Mouse (Mus musculus) forebrain, postnatal 0 days (tissue): ENCODE measurements around the gene Lrrc40. TPM values are rescaled to one million over a fixed set of nuclear protein-coding genes. Genes with fewer than 3 reads are reported as not detected.

Experiments
- ATAC-seq: fragments of 200-750 bp; cut with Nextera tagmentation; 2 replicates; pipeline ENCODE4 v1.8.0; 2017; ENCODE audit warnings: mild to moderate bottlenecking, moderate library complexity
- DNase-seq: peaks from one replicate; pipeline ENCODE4 v3.0.0-alpha.2; 2015
- H3K27ac ChIP-seq: fragments of 300-500 bp; sonication (generic); 2 replicates; pipeline ENCODE4 v1.5.1; 2014; ENCODE audit warnings: low read depth, mild to moderate bottlenecking, antibody characterized with exemption, low read length, moderate library complexity, mixed read lengths
- H3K27me3 ChIP-seq: fragments of 300-500 bp; sonication (generic); 2 replicates; pipeline ENCODE4 v1.6.1; 2014; ENCODE audit warnings: mild to moderate bottlenecking, low read length, mixed read lengths; ENCODE audit not compliant: insufficient read depth
- H3K36me3 ChIP-seq: fragments of 300-500 bp; sonication (generic); 2 replicates; pipeline ENCODE4 v1.6.1; 2014; ENCODE audit warnings: mild to moderate bottlenecking, moderate library complexity; ENCODE audit not compliant: insufficient read depth
- H3K4me1 ChIP-seq: fragments of 300-500 bp; sonication (generic); 2 replicates; pipeline ENCODE4 v1.6.1; 2014; ENCODE audit warnings: antibody characterized with exemption; ENCODE audit not compliant: insufficient read depth
- H3K4me2 ChIP-seq: fragments of 300-500 bp; sonication (generic); 2 replicates; pipeline ENCODE4 v1.6.1; 2014; ENCODE audit warnings: low read depth, mild to moderate bottlenecking, moderate library complexity
- H3K4me3 ChIP-seq: fragments of 300-500 bp; sonication (generic); 2 replicates; pipeline ENCODE4 v1.5.1; 2014; ENCODE audit warnings: low read depth, low read length, mixed read lengths
- H3K9ac ChIP-seq: fragments of 300-500 bp; sonication (generic); 2 replicates; pipeline ENCODE4 v1.6.1; 2014; ENCODE audit warnings: mild to moderate bottlenecking
- H3K9me3 ChIP-seq: fragments of 300-500 bp; sonication (generic); 2 replicates; pipeline ENCODE4 v1.6.1; 2016; ENCODE audit warnings: low read length
- CTCF ChIP-seq: sonication (generic); IDR thresholded peaks from 2 replicates; pipeline ENCODE4 v1.5.1; 2016; ENCODE audit warnings: antibody characterized with exemption, control low read depth, low read depth
- WGBS: fragments of 180-500 bp; shearing (Covaris S2); extraction: QIAGEN DNeasy Blood & Tissue Kit; methylation state at CpG from one replicate; pipeline ENCODE4 v1.1.7; 2014; 5-methylcytosine and 5-hydroxymethylcytosine counted together
- polyA plus RNA-seq: library from polyadenylated mRNA; unstranded; fragments of >200 nt; fragmentation: Nextera tagmentation; extraction: Ambion mirVana; gene quantifications from 2 replicates; pipeline ENCODE4 v1.2.1, GENCODE M21; 2015
- total RNA-seq: library from RNA; depleted of rRNA; stranded (reverse); fragments of >200 nt; gene quantifications from 2 replicates; pipeline ENCODE4 v1.2.3, GENCODE M21; 2014

Lrrc40 gene
- total and polyA plus RNA-seq, 2 experiments from 2014 or later = 63.9 to 65.5 TPM

DNA sequence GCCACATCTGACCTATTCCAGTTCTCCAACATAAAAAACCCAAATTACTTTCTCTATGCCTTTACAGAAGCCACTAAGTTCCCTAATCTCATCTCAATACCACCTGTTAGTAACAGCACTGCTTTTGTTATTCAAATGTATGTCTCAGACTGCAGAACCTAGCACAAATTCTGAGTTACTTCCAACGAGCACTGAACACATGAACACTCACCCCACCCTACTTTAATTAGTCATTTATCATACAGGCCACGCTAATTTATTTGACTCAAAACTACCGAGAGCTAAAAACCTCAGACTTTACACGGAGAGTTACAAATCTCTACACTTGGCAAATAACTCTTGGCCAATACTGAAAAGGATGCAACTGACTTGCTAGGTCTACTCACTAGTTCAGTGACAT, 4.4 kb upstream of the Lrrc40 start:
- H3K9me3 ChIP-seq = no peaks in the 10 kb centered on the region
- H3K36me3 ChIP-seq = no peaks in the 10 kb centered on the region
- ATAC-seq (no peak), DNase-seq (no peak)
- TF ChIP-seq CTCF = no peak
- peak overlapping the region; percentile 92 for H3K27ac ChIP-seq
- 0 out of 2 replicates have a peak, but pooled peaks cover 4% of the 10 kb centered on the region for H3K4me1 ChIP-seq
- H3K27me3 ChIP-seq = no peaks in the 10 kb centered on the region
- H3K9ac ChIP-seq = peak overlapping the region; percentile 90
- peak overlapping the region; percentile 88 for H3K4me3 ChIP-seq
- H3K4me2 ChIP-seq = peak overlapping the region; percentile 60
- 3% methylated on average over 4 of the region's 4 CpGs for WGBS

DNA sequence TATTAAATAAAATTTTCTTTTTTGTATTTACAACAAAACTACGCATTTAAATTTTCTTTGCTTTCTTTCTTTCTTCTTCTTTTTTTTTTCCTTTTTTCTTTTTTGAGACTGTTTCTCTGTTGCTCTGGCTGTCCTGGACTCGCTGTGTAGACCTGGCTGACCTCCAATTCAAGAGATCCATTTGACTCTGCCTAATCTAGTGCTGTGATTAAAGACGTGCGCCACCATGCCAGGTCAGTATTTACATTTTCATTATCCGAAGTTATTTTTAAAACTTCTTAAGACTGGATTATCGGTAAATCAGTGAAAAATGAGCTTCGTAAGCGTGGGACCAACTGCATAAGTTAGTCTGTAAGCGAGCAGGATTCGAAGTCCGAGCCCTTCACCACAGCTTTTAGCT, 596 bp upstream of the Lrrc40 start:
- Histone ChIP-seq H3K4me2 (peak overlapping the region; percentile 74), H3K27ac (peak overlapping the region; percentile 86), H3K4me3 (peak overlapping the region; percentile 97), H3K9me3 (no peaks in the 10 kb centered on the region), H3K4me1 (0 out of 2 replicates have a peak, but pooled peaks cover 4% of the 10 kb centered on the region), H3K9ac (peak overlapping the region; percentile 74), H3K27me3 (no peaks in the 10 kb centered on the region), H3K36me3 (no peaks in the 10 kb centered on the region)
- ATAC-seq (no peak), DNase-seq (no peak)
- TF ChIP-seq CTCF = no peak
- 2% methylated on average over 11 of the region's 11 CpGs for WGBS

DNA sequence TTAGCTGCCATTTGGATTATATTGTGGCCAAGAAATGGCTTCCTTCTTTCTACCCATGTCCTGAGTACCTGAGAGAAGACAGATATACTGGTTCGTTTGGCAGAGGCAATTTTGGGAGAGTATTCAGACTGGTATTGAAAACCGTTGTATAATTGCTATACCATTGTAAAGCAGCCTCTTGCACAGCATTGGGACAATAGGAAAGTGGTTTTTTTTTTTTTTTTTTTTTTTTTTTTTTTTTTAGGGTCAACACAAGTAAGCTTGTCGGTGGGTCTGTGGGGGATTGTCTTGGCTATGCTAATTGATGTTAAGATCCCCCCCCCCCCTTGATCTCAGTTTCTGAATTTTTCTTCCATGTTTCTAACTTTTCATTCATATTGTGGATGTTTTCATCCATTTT, 1.6 kb downstream of the Lrrc40 start:
- no peak for TF ChIP-seq CTCF
- H3K27ac ChIP-seq = no peak overlapping the region
- H3K9ac ChIP-seq = no peak overlapping the region
- no peak overlapping the region for H3K4me2 ChIP-seq
- H3K27me3 ChIP-seq = no peaks in the 10 kb centered on the region
- DNase-seq = no peak
- H3K4me1 ChIP-seq = 0 out of 2 replicates have a peak, but pooled peaks cover 4% of the 10 kb centered on the region
- H3K9me3 ChIP-seq = no peaks in the 10 kb centered on the region
- H3K36me3 ChIP-seq = no peaks in the 10 kb centered on the region
- H3K4me3 ChIP-seq = no peak overlapping the region
- 72% methylated on average over 3 of the region's 3 CpGs for WGBS
- ATAC-seq = no peak

DNA sequence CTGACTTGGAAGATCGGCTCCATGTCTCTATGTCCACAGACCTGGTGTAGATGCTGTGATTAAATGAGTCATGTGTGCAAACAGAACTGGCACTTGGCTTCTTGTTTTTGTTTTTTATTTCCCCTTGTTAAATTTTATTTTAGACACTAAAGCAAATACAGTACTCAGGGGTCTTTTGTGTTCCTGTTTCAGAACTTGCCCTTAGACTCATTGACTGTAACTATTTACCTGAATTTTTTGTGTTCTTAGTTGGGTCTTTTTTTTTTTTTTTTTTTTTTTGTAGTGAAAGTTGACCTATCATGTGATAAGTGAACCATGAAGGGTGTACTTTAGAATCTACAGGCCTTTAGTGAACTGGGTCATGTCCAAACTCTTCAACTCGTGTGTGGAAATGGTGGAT, 4.3 kb downstream of the Lrrc40 start:
- H3K9ac ChIP-seq = no peak overlapping the region
- H3K4me2 ChIP-seq = no peak overlapping the region
- H3K4me1 ChIP-seq = no peaks in the 10 kb centered on the region
- ATAC-seq (no peak), DNase-seq (no peak)
- WGBS = 79% methylated on average over 2 of the region's 2 CpGs
- no peaks in the 10 kb centered on the region for H3K9me3 ChIP-seq
- H3K36me3 ChIP-seq = no peaks in the 10 kb centered on the region
- no peak for TF ChIP-seq CTCF
- H3K27me3 ChIP-seq = no peaks in the 10 kb centered on the region
- H3K4me3 ChIP-seq = no peak overlapping the region
- no peak overlapping the region for H3K27ac ChIP-seq

DNA sequence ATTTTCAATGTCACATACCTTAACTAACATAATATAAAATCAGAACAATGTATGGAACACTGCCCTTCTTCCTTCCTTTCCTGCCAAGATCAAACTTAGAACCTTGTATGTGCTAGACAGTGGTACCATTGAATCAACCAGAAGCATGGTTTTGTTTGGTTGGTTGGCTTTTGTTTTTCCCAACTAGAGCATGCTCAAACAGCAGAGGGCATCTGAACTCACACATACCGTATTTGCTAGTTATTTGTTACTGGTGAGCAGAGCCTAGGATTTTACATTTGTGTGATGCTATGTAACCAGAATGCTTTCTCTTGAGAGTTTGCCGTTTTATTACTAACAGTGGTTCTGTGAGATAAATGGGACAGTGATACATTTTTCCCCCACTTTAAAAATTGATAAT, 13.0 kb downstream of the Lrrc40 start:
- 67% methylated on average over 2 of the region's 2 CpGs for WGBS
- no peak overlapping the region for H3K4me2 ChIP-seq
- H3K9me3 ChIP-seq = no peaks in the 10 kb centered on the region
- H3K9ac ChIP-seq = no peak overlapping the region
- DNase-seq (no peak), ATAC-seq (no peak)
- TF ChIP-seq CTCF = peak; percentile 31; the same call in 1 of the 2 replicates
- no peak overlapping the region for H3K27ac ChIP-seq
- no peaks in the 10 kb centered on the region for H3K27me3 ChIP-seq
- H3K4me1 ChIP-seq = no peaks in the 10 kb centered on the region
- H3K4me3 ChIP-seq = no peak overlapping the region
- peaks cover 7% of the 10 kb centered on the region for H3K36me3 ChIP-seq

DNA sequence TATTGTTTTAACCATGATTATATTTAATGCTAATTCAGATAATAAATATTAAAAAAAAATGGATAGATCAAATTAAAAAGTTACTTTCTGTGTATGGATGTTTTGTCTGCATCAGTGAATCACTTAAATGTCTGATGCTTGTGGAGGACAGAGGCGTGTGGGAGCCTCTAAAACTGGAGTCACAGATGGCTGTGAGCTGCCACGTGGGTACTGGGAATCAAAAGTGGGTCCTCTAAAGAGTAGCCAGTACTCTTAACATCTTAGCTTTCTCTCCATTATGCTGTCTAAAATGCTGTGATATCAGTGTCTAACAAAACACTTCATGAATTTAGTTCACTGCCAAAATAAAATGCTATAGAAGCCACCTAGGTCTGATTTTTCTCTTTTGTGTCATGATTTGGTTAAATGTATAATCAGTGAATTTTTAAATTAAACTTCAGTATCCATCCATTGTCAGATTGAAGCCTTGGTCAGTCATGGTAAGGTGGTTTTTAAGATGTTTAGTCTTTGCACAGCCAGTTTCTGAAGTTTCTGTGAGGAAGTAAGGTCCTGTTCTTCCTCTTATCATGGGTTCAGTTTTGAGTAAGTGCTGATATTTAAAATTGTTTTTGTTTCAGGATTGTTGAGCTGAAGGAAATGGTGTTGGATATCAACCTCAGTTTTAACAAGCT, 24.3 kb downstream of the Lrrc40 start:
- Histone ChIP-seq H3K4me1 (no peaks in the 10 kb centered on the region), H3K27me3 (no peaks in the 10 kb centered on the region), H3K9ac (no peak overlapping the region), H3K4me2 (no peak overlapping the region), H3K9me3 (no peaks in the 10 kb centered on the region), H3K4me3 (no peak overlapping the region), H3K36me3 (peaks cover 48% of the 10 kb centered on the region), H3K27ac (no peak overlapping the region)
- TF ChIP-seq CTCF = no peak
- 86% methylated on average over 2 of the region's 2 CpGs for WGBS
- no peak for DNase-seq
- no peak for ATAC-seq

DNA sequence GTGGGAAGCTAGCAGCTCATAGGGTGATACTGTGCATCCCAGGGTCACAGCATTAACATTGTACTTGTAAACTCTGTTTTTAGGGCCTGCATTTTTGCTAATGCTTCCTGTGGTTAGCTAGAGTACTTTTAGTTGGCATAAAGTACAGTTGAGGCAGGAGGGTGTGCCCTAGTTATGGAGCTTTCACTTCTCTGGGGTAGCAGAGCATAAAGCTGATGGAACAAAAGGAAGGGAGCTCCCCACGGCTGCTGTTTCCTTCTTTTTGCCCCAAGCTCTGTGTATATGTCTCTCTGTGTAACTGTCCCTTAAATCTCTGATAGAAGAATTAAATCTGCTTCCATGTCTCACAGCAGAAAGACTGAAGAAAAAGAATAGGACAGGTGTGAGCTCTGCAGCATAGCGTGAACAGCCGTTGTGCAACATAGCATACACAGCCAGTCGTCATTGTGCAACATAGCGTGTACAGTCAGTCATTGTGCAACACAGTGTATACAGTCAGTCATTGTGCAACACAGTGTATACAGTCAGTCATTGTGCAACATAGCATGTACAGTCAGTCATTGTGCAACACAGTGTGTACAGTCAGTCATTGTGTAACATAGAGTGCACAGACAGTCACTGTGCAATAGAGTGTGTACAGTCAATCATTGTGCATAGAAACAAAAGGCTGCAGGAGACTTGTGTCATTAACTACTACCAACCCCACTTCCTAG, 25.5 kb downstream of the Lrrc40 start:
- Histone ChIP-seq H3K27me3 (no peaks in the 10 kb centered on the region), H3K27ac (no peak overlapping the region), H3K9me3 (no peaks in the 10 kb centered on the region), H3K36me3 (peaks cover 36% of the 10 kb centered on the region), H3K4me2 (no peak overlapping the region), H3K4me3 (no peak overlapping the region), H3K9ac (no peak overlapping the region), H3K4me1 (no peaks in the 10 kb centered on the region)
- no peak for TF ChIP-seq CTCF
- ATAC-seq = no peak
- no peak for DNase-seq
- WGBS = 91% methylated on average over 5 of the region's 5 CpGs
